Mouse (Mus musculus): ENCODE measurements around the gene Fam71b. TPM values are rescaled to one million over a fixed set of nuclear protein-coding genes. Genes with fewer than 3 reads are reported as not detected.

The Fam71b gene
- polyA plus RNA-seq, 1 experiment from 2014 or later = not detected

DNA sequence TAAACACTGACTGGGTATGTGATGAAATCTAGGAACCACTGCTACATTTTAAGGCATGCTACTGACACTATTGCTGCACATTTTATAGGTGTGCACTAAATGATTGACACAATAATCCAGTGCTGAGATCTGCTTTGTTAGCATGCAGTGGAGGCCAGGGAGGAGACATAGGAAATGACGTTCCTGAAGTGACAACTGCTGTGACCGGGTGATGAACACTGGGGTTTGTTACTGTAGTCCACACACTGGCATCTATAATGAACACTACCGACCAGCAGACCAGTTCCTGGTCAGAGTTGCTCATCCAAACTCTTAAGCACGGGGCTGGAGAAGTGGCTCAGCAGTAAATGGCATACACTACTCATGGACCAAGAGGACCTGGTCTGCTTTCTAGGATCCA is 2.9 kb upstream of the Fam71b start:
- WGBS = 82% methylated on average over 4 of the region's 4 CpGs
- no peak overlapping the region for H3K4me2 ChIP-seq (ENCODE audit: low read length)
- H3K27ac ChIP-seq (ENCODE audit: low read length) = no peak overlapping the region
- no peaks in the 10 kb centered on the region for H3K9me3 ChIP-seq (ENCODE audit: control insufficient read depth, low read length)
- H3K4me1 ChIP-seq (replicated peaks; ENCODE audit: control insufficient read depth, insufficient read depth, low read length) = no peaks in the 10 kb centered on the region
- no peak overlapping the region for H3K9ac ChIP-seq (replicated peaks; ENCODE audit: low read depth, low read length)
- no peaks in the 10 kb centered on the region for H3K27me3 ChIP-seq (replicated peaks; ENCODE audit: control insufficient read depth, insufficient read depth, low read length)
- no peak overlapping the region for H3K4me3 ChIP-seq (replicated peaks; ENCODE audit: low read length)
- no peaks in the 10 kb centered on the region for H3K36me3 ChIP-seq (ENCODE audit: control insufficient read depth, insufficient read depth)
- no peak for ATAC-seq

DNA sequence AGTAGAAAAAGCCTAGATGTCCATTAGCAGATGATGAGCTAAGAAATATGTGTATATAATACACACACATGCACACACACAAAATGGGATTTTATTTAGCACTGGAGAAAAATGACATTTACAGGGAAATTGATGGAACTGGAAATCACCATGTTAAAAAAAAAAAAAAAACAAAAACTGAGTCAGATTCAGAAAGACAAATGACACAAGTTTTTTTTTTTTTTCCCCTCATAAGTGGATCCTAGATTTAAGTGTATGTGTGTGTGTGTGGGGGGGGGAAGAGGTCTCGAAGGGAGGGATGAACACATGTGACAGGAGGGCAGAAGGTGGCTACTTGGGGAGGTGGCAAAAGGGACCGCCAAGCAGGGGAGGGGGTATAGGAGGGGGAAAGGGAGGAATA is 1.3 kb upstream of the Fam71b start:
- no peaks in the 10 kb centered on the region for H3K36me3 ChIP-seq (ENCODE audit: control insufficient read depth, insufficient read depth)
- no peaks in the 10 kb centered on the region for H3K4me1 ChIP-seq (replicated peaks; ENCODE audit: control insufficient read depth, insufficient read depth, low read length)
- WGBS = 81% methylated on average over 2 of the region's 2 CpGs
- no peak overlapping the region for H3K4me3 ChIP-seq (replicated peaks; ENCODE audit: low read length)
- no peak overlapping the region for H3K4me2 ChIP-seq (ENCODE audit: low read length)
- H3K9me3 ChIP-seq (ENCODE audit: control insufficient read depth, low read length) = no peaks in the 10 kb centered on the region
- H3K27me3 ChIP-seq (replicated peaks; ENCODE audit: control insufficient read depth, insufficient read depth, low read length) = no peaks in the 10 kb centered on the region
- no peak overlapping the region for H3K9ac ChIP-seq (replicated peaks; ENCODE audit: low read depth, low read length)
- no peak overlapping the region for H3K27ac ChIP-seq (ENCODE audit: low read length)
- ATAC-seq = no peak

DNA sequence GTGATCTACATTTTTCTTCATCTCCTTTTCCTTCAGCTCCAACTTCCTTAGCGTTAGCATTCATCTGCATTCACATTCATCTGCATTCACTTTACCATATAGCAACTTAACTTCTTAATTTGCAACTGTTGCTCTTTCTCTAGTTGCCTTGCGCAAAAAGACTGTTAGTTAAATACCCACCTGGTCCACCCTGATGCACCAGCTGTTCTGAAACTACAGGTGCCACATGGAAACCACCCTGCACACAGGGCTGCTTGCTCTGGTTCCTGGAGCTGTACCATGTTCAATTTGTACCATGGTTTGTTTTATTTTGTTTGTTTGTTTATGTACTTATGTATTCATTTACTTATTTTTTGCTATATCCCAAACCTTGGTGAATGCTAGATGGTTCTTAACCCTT is 661 bp upstream of the Fam71b start:
- no peaks in the 10 kb centered on the region for H3K27me3 ChIP-seq (replicated peaks; ENCODE audit: control insufficient read depth, insufficient read depth, low read length)
- H3K9me3 ChIP-seq (ENCODE audit: control insufficient read depth, low read length) = no peaks in the 10 kb centered on the region
- no peak overlapping the region for H3K27ac ChIP-seq (ENCODE audit: low read length)
- no peak overlapping the region for H3K4me2 ChIP-seq (ENCODE audit: low read length)
- 87% methylated on average over 2 of the region's 2 CpGs for WGBS
- no peaks in the 10 kb centered on the region for H3K36me3 ChIP-seq (ENCODE audit: control insufficient read depth, insufficient read depth)
- no peak overlapping the region for H3K9ac ChIP-seq (replicated peaks; ENCODE audit: low read depth, low read length)
- H3K4me1 ChIP-seq (replicated peaks; ENCODE audit: control insufficient read depth, insufficient read depth, low read length) = no peaks in the 10 kb centered on the region
- H3K4me3 ChIP-seq (replicated peaks; ENCODE audit: low read length) = no peak overlapping the region
- no peak for ATAC-seq

GRCm38 (mm10) chr11:46396860-46397179 is 461 bp downstream of the Fam71b start:
- no peak overlapping the region for H3K4me3 ChIP-seq (replicated peaks; ENCODE audit: low read length)
- H3K27ac ChIP-seq (ENCODE audit: low read length) = no peak overlapping the region
- no peak overlapping the region for H3K4me2 ChIP-seq (ENCODE audit: low read length)
- no peaks in the 10 kb centered on the region for H3K36me3 ChIP-seq (ENCODE audit: control insufficient read depth, insufficient read depth)
- no peak for ATAC-seq
- no peaks in the 10 kb centered on the region for H3K4me1 ChIP-seq (replicated peaks; ENCODE audit: control insufficient read depth, insufficient read depth, low read length)
- H3K9ac ChIP-seq (replicated peaks; ENCODE audit: low read depth, low read length) = no peak overlapping the region
- no peaks in the 10 kb centered on the region for H3K27me3 ChIP-seq (replicated peaks; ENCODE audit: control insufficient read depth, insufficient read depth, low read length)
- H3K9me3 ChIP-seq (ENCODE audit: control insufficient read depth, low read length) = no peaks in the 10 kb centered on the region
- WGBS = 95% methylated on average over 4 of the region's 4 CpGs

DNA sequence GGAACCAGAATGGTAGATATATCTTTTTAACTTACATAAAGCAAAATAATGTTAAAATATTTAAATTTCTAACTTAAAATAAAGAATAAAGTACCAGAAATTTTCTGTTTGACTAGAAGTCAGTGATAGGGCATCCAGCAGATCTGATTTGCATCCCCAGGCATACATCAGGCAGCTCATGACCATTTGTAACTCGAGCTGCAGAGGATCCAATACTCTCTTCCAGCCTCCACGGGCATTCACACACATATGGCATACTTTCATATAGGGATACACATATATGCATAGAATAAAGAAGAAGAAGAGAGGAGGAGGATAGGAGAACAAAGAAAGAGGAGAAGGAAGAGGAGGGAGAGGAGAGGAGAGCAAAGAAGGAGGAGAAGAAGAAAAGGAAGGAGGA is 1.5 kb downstream of the Fam71b start:
- H3K9me3 ChIP-seq (ENCODE audit: control insufficient read depth, low read length) = no peaks in the 10 kb centered on the region
- WGBS = 76% methylated on average over 2 of the region's 2 CpGs
- no peaks in the 10 kb centered on the region for H3K27me3 ChIP-seq (replicated peaks; ENCODE audit: control insufficient read depth, insufficient read depth, low read length)
- no peaks in the 10 kb centered on the region for H3K36me3 ChIP-seq (ENCODE audit: control insufficient read depth, insufficient read depth)
- H3K27ac ChIP-seq (ENCODE audit: low read length) = no peak overlapping the region
- H3K4me2 ChIP-seq (ENCODE audit: low read length) = no peak overlapping the region
- no peak for ATAC-seq
- no peak overlapping the region for H3K9ac ChIP-seq (replicated peaks; ENCODE audit: low read depth, low read length)
- H3K4me1 ChIP-seq (replicated peaks; ENCODE audit: control insufficient read depth, insufficient read depth, low read length) = no peaks in the 10 kb centered on the region
- H3K4me3 ChIP-seq (replicated peaks; ENCODE audit: low read length) = no peak overlapping the region

GRCm38 (mm10) chr11:46398473-46398872 is 2.1 kb downstream of the Fam71b start:
- no peak for ATAC-seq
- Histone ChIP-seq H3K9ac (replicated peaks; ENCODE audit: low read depth, low read length) (no peak overlapping the region), H3K27ac (ENCODE audit: low read length) (no peak overlapping the region), H3K4me2 (ENCODE audit: low read length) (no peak overlapping the region), H3K36me3 (ENCODE audit: control insufficient read depth, insufficient read depth) (no peaks in the 10 kb centered on the region), H3K9me3 (ENCODE audit: control insufficient read depth, low read length) (no peaks in the 10 kb centered on the region), H3K4me1 (replicated peaks; ENCODE audit: control insufficient read depth, insufficient read depth, low read length) (no peaks in the 10 kb centered on the region), H3K4me3 (replicated peaks; ENCODE audit: low read length) (no peak overlapping the region), H3K27me3 (replicated peaks; ENCODE audit: control insufficient read depth, insufficient read depth, low read length) (no peaks in the 10 kb centered on the region)
- WGBS = 87% methylated on average over 4 of the region's 4 CpGs

- ATAC-seq = no peak
Observed at GRCm38 (mm10) chr11:46398933-46399383, 2.6 kb downstream of the Fam71b start.

GRCm38 (mm10) chr11:46401555-46401954 is 5.2 kb downstream of the Fam71b start:
- no peak for ATAC-seq
- no peaks in the 10 kb centered on the region for H3K27me3 ChIP-seq (replicated peaks; ENCODE audit: control insufficient read depth, insufficient read depth, low read length)
- no peaks in the 10 kb centered on the region for H3K36me3 ChIP-seq (ENCODE audit: control insufficient read depth, insufficient read depth)
- H3K9ac ChIP-seq (replicated peaks; ENCODE audit: low read depth, low read length) = no peak overlapping the region
- H3K4me2 ChIP-seq (ENCODE audit: low read length) = no peak overlapping the region
- 89% methylated on average over 12 of the region's 12 CpGs for WGBS
- H3K4me1 ChIP-seq (replicated peaks; ENCODE audit: control insufficient read depth, insufficient read depth, low read length) = no peaks in the 10 kb centered on the region
- H3K4me3 ChIP-seq (replicated peaks; ENCODE audit: low read length) = no peak overlapping the region
- no peak overlapping the region for H3K27ac ChIP-seq (ENCODE audit: low read length)
- no peaks in the 10 kb centered on the region for H3K9me3 ChIP-seq (ENCODE audit: control insufficient read depth, low read length)

More at GRCm38 (mm10) chr11:46398933-46399383, 2.6 kb downstream of the Fam71b start:
- Histone ChIP-seq H3K4me2 (ENCODE audit: low read length) (no peak overlapping the region), H3K27ac (ENCODE audit: low read length) (no peak overlapping the region), H3K36me3 (ENCODE audit: control insufficient read depth, insufficient read depth) (no peaks in the 10 kb centered on the region), H3K27me3 (replicated peaks; ENCODE audit: control insufficient read depth, insufficient read depth, low read length) (no peaks in the 10 kb centered on the region), H3K4me1 (replicated peaks; ENCODE audit: control insufficient read depth, insufficient read depth, low read length) (no peaks in the 10 kb centered on the region), H3K9me3 (ENCODE audit: control insufficient read depth, low read length) (no peaks in the 10 kb centered on the region), H3K9ac (replicated peaks; ENCODE audit: low read depth, low read length) (no peak overlapping the region), H3K4me3 (replicated peaks; ENCODE audit: low read length) (no peak overlapping the region)
- 66% methylated on average over 5 of the region's 5 CpGs for WGBS

DNA sequence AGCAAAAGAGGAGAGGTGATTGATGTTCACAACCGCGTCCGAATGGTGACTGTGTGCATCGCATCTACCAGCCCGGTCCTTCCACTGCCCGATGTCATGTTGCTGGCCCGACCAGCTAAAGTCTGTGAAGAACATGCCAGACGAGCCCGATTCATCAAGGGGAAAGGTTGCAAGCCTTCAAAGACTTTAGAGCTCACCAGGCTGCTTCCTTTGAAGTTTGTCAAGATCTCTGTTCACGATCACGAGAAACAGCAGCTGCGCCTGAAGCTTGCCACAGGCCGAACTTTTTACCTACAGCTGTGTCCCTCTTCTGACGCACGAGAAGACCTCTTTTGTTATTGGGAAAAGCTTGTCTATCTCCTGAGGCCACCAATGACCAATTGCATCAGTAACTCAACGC is 8.6 kb downstream of the Fam71b start:
- no peak overlapping the region for H3K9ac ChIP-seq (replicated peaks; ENCODE audit: low read depth, low read length)
- H3K27ac ChIP-seq (ENCODE audit: low read length) = no peak overlapping the region
- no peak for ATAC-seq
- no peaks in the 10 kb centered on the region for H3K9me3 ChIP-seq (ENCODE audit: control insufficient read depth, low read length)
- WGBS = 90% methylated on average over 16 of the region's 16 CpGs
- H3K4me3 ChIP-seq (replicated peaks; ENCODE audit: low read length) = no peak overlapping the region
- no peaks in the 10 kb centered on the region for H3K4me1 ChIP-seq (replicated peaks; ENCODE audit: control insufficient read depth, insufficient read depth, low read length)
- H3K27me3 ChIP-seq (replicated peaks; ENCODE audit: control insufficient read depth, insufficient read depth, low read length) = no peaks in the 10 kb centered on the region
- no peaks in the 10 kb centered on the region for H3K36me3 ChIP-seq (ENCODE audit: control insufficient read depth, insufficient read depth)
- H3K4me2 ChIP-seq (ENCODE audit: low read length) = no peak overlapping the region

- no peak overlapping the region for H3K4me3 ChIP-seq (replicated peaks; ENCODE audit: low read length)
- H3K27ac ChIP-seq (ENCODE audit: low read length) = no peak overlapping the region
- no peaks in the 10 kb centered on the region for H3K9me3 ChIP-seq (ENCODE audit: control insufficient read depth, low read length)
- no peaks in the 10 kb centered on the region for H3K4me1 ChIP-seq (replicated peaks; ENCODE audit: control insufficient read depth, insufficient read depth, low read length)
- no peaks in the 10 kb centered on the region for H3K27me3 ChIP-seq (replicated peaks; ENCODE audit: control insufficient read depth, insufficient read depth, low read length)
- ATAC-seq = no peak
- no peaks in the 10 kb centered on the region for H3K36me3 ChIP-seq (ENCODE audit: control insufficient read depth, insufficient read depth)
- H3K4me2 ChIP-seq (ENCODE audit: low read length) = no peak overlapping the region
- H3K9ac ChIP-seq (replicated peaks; ENCODE audit: low read depth, low read length) = no peak overlapping the region
- WGBS = 34% methylated on average over 10 of the region's 10 CpGs
Observed at GRCm38 (mm10) chr11:46406721-46407120, 10.4 kb downstream of the Fam71b start.

All from forebrain, embryonic 16.5 days (tissue).